Mouse (Mus musculus): ENCODE measurements at regions not wholly inside any gene's neighbourhood (a gene's known extent, or its start where the extent isn't known, plus 50 kb on each side); places are given as distances from the start of the nearest gene placed in this dataset. TPM values are rescaled to one million over a fixed set of nuclear protein-coding genes. Genes with fewer than 3 reads are reported as not detected.

Small RNA genes in the stretch of these regions (microRNA-seq; reads per million reads assigned to microRNA genes)
- gene Gm23162 (not detected), gene Gm26250 (not detected)

Data from midbrain, embryonic 14.5 days (tissue).